Mouse (Mus musculus): ENCODE results near the gene Hoxa10. TPM values are rescaled to one million over a fixed set of nuclear protein-coding genes. Genes with fewer than 3 reads are reported as not detected.

Gene Hoxa10
- polyA plus RNA-seq, 1 experiment from 2014 or later, result 10.0 TPM

GRCm38 (mm10) chr6:52272766-52273655, 32.4 kb upstream of the Hoxa10 start:
- peaks cover 84% of the 10 kb centered on the region for H3K27me3 ChIP-seq (replicated peaks; ENCODE audit: control insufficient read depth, insufficient read depth, low read length)
- no peaks in the 10 kb centered on the region for H3K9me3 ChIP-seq (ENCODE audit: control insufficient read depth, low read length)
- H3K36me3 ChIP-seq (ENCODE audit: control insufficient read depth, insufficient read depth, low read length), result no peaks in the 10 kb centered on the region
- H3K27ac ChIP-seq (ENCODE audit: low read length), result no peak overlapping the region
- no peak overlapping the region for H3K4me2 ChIP-seq (ENCODE audit: low read depth, low read length)
- ATAC-seq, result no peak
- no peaks in the 10 kb centered on the region for H3K4me1 ChIP-seq (ENCODE audit: control insufficient read depth, insufficient read depth, low read length)
- 23% methylated on average over 22 of the region's 22 CpGs for WGBS
- no peak overlapping the region for H3K9ac ChIP-seq (ENCODE audit: low read depth, low read length)
- no peak overlapping the region for H3K4me3 ChIP-seq (ENCODE audit: low read length)

GRCm38 (mm10) chr6:52270494-52271480, 30.1 kb upstream of the Hoxa10 start:
- no peak overlapping the region for H3K4me3 ChIP-seq (ENCODE audit: low read length)
- WGBS, result 8% methylated on average over 23 of the region's 23 CpGs
- no peaks in the 10 kb centered on the region for H3K9me3 ChIP-seq (ENCODE audit: control insufficient read depth, low read length)
- no peaks in the 10 kb centered on the region for H3K36me3 ChIP-seq (ENCODE audit: control insufficient read depth, insufficient read depth, low read length)
- no peak overlapping the region for H3K4me2 ChIP-seq (ENCODE audit: low read depth, low read length)
- peak; percentile 73 for ATAC-seq
- no peak overlapping the region for H3K27ac ChIP-seq (ENCODE audit: low read length)
- no peak overlapping the region for H3K9ac ChIP-seq (ENCODE audit: low read depth, low read length)
- H3K27me3 ChIP-seq (replicated peaks; ENCODE audit: control insufficient read depth, insufficient read depth, low read length), result peaks cover 80% of the 10 kb centered on the region
- no peaks in the 10 kb centered on the region for H3K4me1 ChIP-seq (ENCODE audit: control insufficient read depth, insufficient read depth, low read length)

- no peaks in the 10 kb centered on the region for H3K36me3 ChIP-seq (ENCODE audit: control insufficient read depth, insufficient read depth, low read length)
- H3K4me3 ChIP-seq (ENCODE audit: low read length), result no peak overlapping the region
- no peaks in the 10 kb centered on the region for H3K4me1 ChIP-seq (ENCODE audit: control insufficient read depth, insufficient read depth, low read length)
- H3K27ac ChIP-seq (ENCODE audit: low read length), result no peak overlapping the region
- no peaks in the 10 kb centered on the region for H3K9me3 ChIP-seq (ENCODE audit: control insufficient read depth, low read length)
- no peak for ATAC-seq
- 5% methylated on average over 3 of the region's 3 CpGs for WGBS
- H3K27me3 ChIP-seq (replicated peaks; ENCODE audit: control insufficient read depth, insufficient read depth, low read length), result peaks cover 84% of the 10 kb centered on the region
- no peak overlapping the region for H3K9ac ChIP-seq (ENCODE audit: low read depth, low read length)
- no peak overlapping the region for H3K4me2 ChIP-seq (ENCODE audit: low read depth, low read length)
These were observed 28.1 kb upstream of the Hoxa10 start for GRCm38 (mm10) chr6:52268756-52269155.

GRCm38 (mm10) chr6:52268341-52268740, 27.7 kb upstream of the Hoxa10 start:
- WGBS, result 14% methylated on average over 7 of the region's 7 CpGs
- Histone ChIP-seq H3K9ac (ENCODE audit: low read depth, low read length) (no peak overlapping the region), H3K9me3 (ENCODE audit: control insufficient read depth, low read length) (no peaks in the 10 kb centered on the region), H3K27ac (ENCODE audit: low read length) (no peak overlapping the region), H3K4me3 (ENCODE audit: low read length) (no peak overlapping the region), H3K4me2 (ENCODE audit: low read depth, low read length) (no peak overlapping the region), H3K27me3 (replicated peaks; ENCODE audit: control insufficient read depth, insufficient read depth, low read length) (peaks cover 84% of the 10 kb centered on the region), H3K4me1 (ENCODE audit: control insufficient read depth, insufficient read depth, low read length) (no peaks in the 10 kb centered on the region), H3K36me3 (ENCODE audit: control insufficient read depth, insufficient read depth, low read length) (no peaks in the 10 kb centered on the region)
- ATAC-seq, result no peak

GRCm38 (mm10) chr6:52267691-52268090, 27.0 kb upstream of the Hoxa10 start:
- Histone ChIP-seq H3K9ac (ENCODE audit: low read depth, low read length) (no peak overlapping the region), H3K36me3 (ENCODE audit: control insufficient read depth, insufficient read depth, low read length) (no peaks in the 10 kb centered on the region), H3K9me3 (ENCODE audit: control insufficient read depth, low read length) (no peaks in the 10 kb centered on the region), H3K27ac (ENCODE audit: low read length) (no peak overlapping the region), H3K4me1 (ENCODE audit: control insufficient read depth, insufficient read depth, low read length) (no peaks in the 10 kb centered on the region), H3K27me3 (replicated peaks; ENCODE audit: control insufficient read depth, insufficient read depth, low read length) (peaks cover 83% of the 10 kb centered on the region), H3K4me3 (ENCODE audit: low read length) (no peak overlapping the region), H3K4me2 (ENCODE audit: low read depth, low read length) (no peak overlapping the region)
- 11% methylated on average over 3 of the region's 3 CpGs for WGBS
- ATAC-seq, result no peak

GRCm38 (mm10) chr6:52267221-52267620, 26.6 kb upstream of the Hoxa10 start:
- 26% methylated on average over 5 of the region's 5 CpGs for WGBS
- Histone ChIP-seq H3K9me3 (ENCODE audit: control insufficient read depth, low read length) (no peaks in the 10 kb centered on the region), H3K27ac (ENCODE audit: low read length) (no peak overlapping the region), H3K27me3 (replicated peaks; ENCODE audit: control insufficient read depth, insufficient read depth, low read length) (peaks cover 82% of the 10 kb centered on the region), H3K4me3 (ENCODE audit: low read length) (no peak overlapping the region), H3K9ac (ENCODE audit: low read depth, low read length) (no peak overlapping the region), H3K4me2 (ENCODE audit: low read depth, low read length) (no peak overlapping the region), H3K4me1 (ENCODE audit: control insufficient read depth, insufficient read depth, low read length) (no peaks in the 10 kb centered on the region), H3K36me3 (ENCODE audit: control insufficient read depth, insufficient read depth, low read length) (no peaks in the 10 kb centered on the region)
- no peak for ATAC-seq

GRCm38 (mm10) chr6:52266666-52266985, 26.0 kb upstream of the Hoxa10 start:
- Histone ChIP-seq H3K9me3 (ENCODE audit: control insufficient read depth, low read length) (no peaks in the 10 kb centered on the region), H3K4me1 (ENCODE audit: control insufficient read depth, insufficient read depth, low read length) (no peaks in the 10 kb centered on the region), H3K36me3 (ENCODE audit: control insufficient read depth, insufficient read depth, low read length) (no peaks in the 10 kb centered on the region), H3K27me3 (replicated peaks; ENCODE audit: control insufficient read depth, insufficient read depth, low read length) (peaks cover 84% of the 10 kb centered on the region), H3K27ac (ENCODE audit: low read length) (no peak overlapping the region), H3K9ac (ENCODE audit: low read depth, low read length) (no peak overlapping the region), H3K4me3 (ENCODE audit: low read length) (no peak overlapping the region), H3K4me2 (ENCODE audit: low read depth, low read length) (no peak overlapping the region)
- 5% methylated on average over 9 of the region's 9 CpGs for WGBS
- no peak for ATAC-seq

- ATAC-seq, result no peak
- no peaks in the 10 kb centered on the region for H3K9me3 ChIP-seq (ENCODE audit: control insufficient read depth, low read length)
- H3K27ac ChIP-seq (ENCODE audit: low read length), result no peak overlapping the region
- H3K4me2 ChIP-seq (ENCODE audit: low read depth, low read length), result no peak overlapping the region
- no peaks in the 10 kb centered on the region for H3K4me1 ChIP-seq (ENCODE audit: control insufficient read depth, insufficient read depth, low read length)
- WGBS, result 3% methylated on average over 19 of the region's 19 CpGs
- H3K9ac ChIP-seq (ENCODE audit: low read depth, low read length), result no peak overlapping the region
- H3K4me3 ChIP-seq (ENCODE audit: low read length), result no peak overlapping the region
- peaks cover 85% of the 10 kb centered on the region for H3K27me3 ChIP-seq (replicated peaks; ENCODE audit: control insufficient read depth, insufficient read depth, low read length)
- no peaks in the 10 kb centered on the region for H3K36me3 ChIP-seq (ENCODE audit: control insufficient read depth, insufficient read depth, low read length)
These were observed 25.4 kb upstream of the Hoxa10 start for GRCm38 (mm10) chr6:52265913-52266665.

Data from intestine, embryonic 16.5 days (tissue).